Mouse (Mus musculus) adipocyte (in vitro differentiated cells): ENCODE data around the gene Evi5.

Experiments used
- DNase-seq: peaks from one replicate; pipeline ENCODE4 v3.0.0-alpha.2; 2016; ENCODE audit warnings: low spot score

Evi5 gene

DNA sequence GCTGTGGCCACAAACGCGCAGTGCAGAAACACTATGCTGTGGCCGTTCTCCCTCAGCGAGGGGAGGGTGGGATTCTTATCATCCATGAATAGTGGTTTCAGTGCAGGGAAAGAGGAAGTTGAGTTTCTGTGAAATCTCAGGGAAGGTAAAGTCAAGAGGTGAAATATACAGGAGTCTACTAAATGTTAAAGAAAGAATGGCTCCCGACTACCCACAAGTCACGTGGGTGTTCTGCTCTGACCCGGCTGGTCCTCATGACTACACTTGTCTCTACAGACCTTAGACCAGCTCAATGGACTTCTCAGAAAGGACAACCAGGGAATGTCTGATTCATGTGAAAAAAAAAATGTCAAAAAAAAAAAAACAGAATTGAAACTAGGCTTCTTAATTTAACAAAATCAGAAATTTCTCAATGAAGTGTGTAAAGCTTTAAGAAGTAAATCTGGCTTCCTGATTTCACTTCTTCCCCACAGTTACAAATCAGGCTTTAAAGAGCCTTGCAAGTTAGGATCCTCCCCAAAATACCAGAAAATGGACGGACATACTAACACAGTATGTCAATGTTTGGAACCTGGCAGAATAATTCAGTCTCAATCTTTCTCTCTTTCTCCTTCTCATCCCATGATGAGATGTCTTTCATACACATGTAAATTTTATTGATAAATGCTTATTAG is 166.6 kb downstream of the Evi5 start:
- no peak for DNase-seq

DNA sequence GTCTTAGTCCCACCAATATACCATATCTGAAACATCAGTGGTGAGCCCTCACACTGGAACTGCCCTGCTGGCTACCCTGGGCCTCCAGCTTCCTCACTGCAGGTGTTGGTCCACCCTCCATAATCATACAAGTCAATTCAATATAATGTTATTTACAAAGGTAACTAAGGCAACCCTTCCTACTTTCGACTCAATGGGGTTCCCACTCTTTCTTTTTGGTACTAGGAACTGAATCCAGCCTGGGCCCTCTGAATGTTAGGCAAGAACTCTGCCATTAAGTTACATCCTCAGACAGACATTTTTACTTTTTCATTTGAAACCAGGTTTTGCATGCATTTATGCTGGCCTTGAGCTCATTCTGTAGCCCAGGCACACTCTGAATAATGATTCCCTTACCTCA is 168.6 kb downstream of the Evi5 start:
- no peak for DNase-seq

DNA sequence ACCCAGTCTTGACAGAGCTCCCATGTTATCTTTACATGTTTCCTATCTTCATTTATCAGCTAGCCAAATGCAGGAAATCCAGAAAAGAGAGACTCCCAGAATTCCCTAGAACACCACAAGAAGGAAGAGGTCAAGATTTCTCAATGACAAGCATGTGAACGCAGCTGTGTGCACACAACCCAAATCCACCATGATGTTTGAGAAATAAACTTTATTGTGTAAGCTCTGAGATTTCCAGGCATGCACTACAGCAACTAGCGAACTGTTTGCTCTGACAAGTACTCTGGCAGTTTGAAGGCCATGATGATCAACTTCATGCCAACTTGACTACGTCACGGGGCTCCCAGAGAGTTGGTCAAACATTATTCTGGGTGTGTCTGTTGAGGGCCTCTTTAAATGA is 169.2 kb downstream of the Evi5 start:
- peak; percentile 24 for DNase-seq

DNA sequence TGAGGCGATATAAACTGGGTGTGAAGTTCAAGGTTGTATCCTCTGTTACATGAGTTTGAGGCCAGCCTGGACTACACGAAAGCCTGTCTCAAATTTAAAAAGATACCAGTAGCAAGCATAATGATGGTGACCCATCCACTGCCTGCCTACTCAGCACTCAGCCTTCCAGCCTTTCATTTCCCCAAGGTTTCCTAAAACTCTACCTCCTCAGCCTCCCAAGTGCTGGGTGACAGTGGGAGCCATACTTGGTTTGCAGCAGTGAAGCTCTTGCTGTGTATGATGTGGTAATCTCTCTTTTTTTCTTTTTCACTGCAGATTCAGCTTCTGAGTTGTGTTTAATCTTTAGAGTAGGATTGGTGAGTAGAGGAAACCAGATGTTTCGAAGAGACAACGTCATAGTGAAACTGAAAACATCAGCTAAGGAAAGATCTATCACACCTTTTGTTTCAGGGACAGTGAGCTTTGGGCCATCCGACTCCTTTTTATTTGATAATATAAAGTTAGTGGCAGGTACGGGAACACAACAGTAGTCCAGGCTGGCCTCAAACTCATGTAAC is 171.6 kb downstream of the Evi5 start:
- DNase-seq = no peak

DNA sequence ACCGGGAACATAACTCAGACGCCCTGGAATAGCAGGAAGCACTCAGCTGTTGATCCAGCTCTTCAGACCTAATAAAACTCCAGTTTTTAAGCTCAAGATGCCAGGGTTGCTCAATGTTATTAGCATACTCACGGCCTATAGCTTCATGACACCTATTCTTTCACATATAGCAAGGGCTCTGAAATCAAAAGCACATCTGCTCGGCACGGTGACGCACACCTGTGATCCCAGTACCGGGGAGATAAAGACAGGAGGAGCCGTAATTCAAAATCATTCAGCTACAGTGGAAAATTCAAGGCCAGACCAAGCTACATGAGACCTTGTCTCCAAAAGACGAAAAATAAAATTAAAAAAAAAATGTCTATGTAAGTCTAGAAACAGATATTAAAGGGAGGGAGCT is 173.2 kb downstream of the Evi5 start:
- no peak for DNase-seq

DNA sequence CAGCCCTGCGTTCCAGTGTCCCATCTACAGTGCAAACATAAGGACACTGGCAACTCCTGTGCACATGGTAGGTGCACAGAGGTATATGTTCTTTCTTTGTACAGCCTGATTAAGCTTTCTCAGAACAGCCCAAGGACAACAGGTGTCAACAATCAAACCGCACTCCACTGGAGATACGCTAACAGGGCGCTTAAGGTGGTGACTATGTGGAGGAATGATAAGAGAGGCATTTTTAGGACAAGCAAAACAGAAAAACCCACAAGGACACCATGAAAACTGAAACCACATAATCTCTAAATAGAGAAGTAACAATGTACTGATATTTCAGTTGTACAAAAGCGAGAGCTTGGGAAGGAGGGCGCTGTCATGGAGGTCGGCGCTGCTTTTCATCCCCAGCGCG is 174.0 kb downstream of the Evi5 start:
- no peak for DNase-seq

DNA sequence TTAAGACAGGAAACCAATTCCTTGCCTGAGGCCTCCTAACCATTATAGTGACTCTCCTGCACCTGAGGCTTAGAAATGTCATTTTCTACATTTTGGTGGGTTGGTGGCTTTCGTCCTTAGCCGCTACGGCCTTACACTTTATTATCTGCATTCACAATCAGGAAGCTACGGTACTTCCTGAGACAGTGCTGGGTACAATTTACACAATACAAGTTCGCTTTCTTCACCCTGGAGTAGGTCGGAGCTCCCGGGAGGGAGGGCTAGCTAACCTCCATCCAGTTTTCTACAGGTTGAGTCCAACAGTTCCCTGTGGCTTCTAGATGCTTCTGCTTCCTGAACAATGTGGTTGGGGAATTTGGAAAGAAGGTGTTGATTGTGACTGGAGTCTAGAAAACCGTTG is 176.0 kb downstream of the Evi5 start:
- DNase-seq = no peak

DNA sequence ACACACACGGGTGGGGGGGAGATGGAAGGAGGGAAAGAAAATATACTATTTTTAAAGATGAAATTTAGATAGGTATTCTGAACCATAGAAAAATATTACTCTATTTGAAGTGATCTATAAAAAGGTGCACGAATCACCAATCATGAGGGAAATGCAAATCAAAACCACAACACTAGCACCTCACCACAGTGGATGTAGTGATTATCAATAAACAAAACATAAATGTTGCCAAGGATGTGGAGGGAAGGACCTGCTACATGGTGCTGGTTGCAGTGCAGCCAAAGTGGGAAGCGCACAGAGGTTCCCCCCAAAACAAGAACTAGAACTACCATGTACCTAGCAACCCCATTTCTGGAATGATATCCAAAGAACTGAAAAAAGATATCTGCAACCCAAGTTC is 179.9 kb downstream of the Evi5 start:
- DNase-seq = no peak
